Mouse (Mus musculus): ENCODE measurements around the gene Gm20867. TPM values are rescaled to one million over a fixed set of nuclear protein-coding genes. Genes with fewer than 3 reads are reported as not detected.
"Not testable (repeated sequence)": the region's sequence is repeated elsewhere in the genome, so short reads cannot be mapped to it uniquely, and the experiment has no call there.

The Gm20867 gene
- not detected in 2 replicates for polyA plus RNA-seq (2016; fragmentation: Nextera tagmentation; extraction: Ambion mirVana)

- H3K36me3 ChIP-seq; H3K4me3 ChIP-seq; H3K4me1 ChIP-seq; H3K9me3 ChIP-seq; H3K27ac ChIP-seq; DNase-seq (ENCODE audit: low spot score); H3K27me3 ChIP-seq (ENCODE audit: insufficient read depth, poor library complexity, severe bottlenecking): not testable (repeated sequence)
- WGBS = no CpG with 5 or more reads among the region's 3 CpGs
Measured at GRCm38 (mm10) chrY:77963104-77963503, at the start of gene Gm20867. Gene Gm20867, minus strand, starts transcription at chrY:77963204.

Other genes with a start within 250 kb of the Gm20867 start
- gene Gm29564, start 249.8 kb upstream of the Gm20867 start, polyA plus RNA-seq (2016; fragmentation: Nextera tagmentation; extraction: Ambion mirVana) = not detected in 2 replicates